Mouse (Mus musculus): ENCODE measurements around the gene Trp53i13. TPM values are rescaled to one million over a fixed set of nuclear protein-coding genes. Genes with fewer than 3 reads are reported as not detected.

Trp53i13 gene
- polyA plus RNA-seq, 1 experiment from 2014 or later, result 32.7 TPM

DNA sequence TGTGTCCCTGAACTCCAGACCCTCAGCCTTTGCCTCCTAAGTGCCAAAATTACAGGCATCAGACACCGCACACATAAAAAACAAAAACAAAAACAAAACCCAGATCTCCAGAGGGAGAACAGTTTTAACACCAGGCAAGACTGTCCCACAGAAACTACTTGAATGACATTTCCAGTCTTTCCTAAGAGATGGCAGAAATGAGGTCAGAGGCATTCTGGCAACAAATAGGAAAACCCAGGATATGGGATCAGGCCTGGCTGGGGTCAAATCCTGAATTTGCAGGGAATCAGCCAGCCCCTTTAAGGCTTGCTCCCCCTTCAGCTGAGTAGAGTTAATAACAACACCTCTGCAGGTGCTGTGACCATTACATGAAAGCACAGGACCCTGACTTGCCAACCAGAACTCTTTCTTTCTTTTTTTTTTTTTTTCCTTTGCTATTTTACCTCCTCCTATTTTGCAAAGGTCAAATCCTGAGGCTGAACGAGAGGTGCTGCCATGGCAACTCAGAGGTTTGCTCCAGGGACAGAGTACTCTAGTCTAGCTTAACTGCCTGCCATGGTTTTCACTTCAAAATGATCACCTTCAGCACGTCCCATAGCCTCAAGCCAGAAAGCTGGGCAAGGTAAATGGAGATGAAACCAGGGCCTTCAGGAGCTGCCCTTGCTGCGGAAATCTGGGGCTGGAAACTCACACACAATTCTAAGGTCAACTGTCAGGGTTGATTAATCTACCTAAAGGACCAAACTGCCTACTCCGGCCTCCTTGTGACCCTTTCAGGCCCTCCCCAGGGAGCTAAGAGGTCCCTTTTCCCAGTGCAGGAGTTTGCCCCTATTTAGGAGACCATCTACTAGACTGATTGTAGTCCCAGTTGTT, 1.0 kb upstream of the Trp53i13 start:
- Histone ChIP-seq H3K27me3 (ENCODE audit: poor library complexity, severe bottlenecking) (peaks cover 58% of the 10 kb centered on the region), H3K36me3 (replicated peaks) (peaks cover 5% of the 10 kb centered on the region; the same call in 1 of the 2 replicates), H3K4me1 (peaks cover 90% of the 10 kb centered on the region), H3K9me3 (no peaks in the 10 kb centered on the region), H3K27ac (no peak overlapping the region), H3K4me3 (peak overlapping the region; percentile 72; the same call in 1 of the 2 replicates)
- 62% methylated on average over 5 of the region's 5 CpGs for WGBS
- DNase-seq (ENCODE audit: extremely low spot score, low spot score), result no peak

DNA sequence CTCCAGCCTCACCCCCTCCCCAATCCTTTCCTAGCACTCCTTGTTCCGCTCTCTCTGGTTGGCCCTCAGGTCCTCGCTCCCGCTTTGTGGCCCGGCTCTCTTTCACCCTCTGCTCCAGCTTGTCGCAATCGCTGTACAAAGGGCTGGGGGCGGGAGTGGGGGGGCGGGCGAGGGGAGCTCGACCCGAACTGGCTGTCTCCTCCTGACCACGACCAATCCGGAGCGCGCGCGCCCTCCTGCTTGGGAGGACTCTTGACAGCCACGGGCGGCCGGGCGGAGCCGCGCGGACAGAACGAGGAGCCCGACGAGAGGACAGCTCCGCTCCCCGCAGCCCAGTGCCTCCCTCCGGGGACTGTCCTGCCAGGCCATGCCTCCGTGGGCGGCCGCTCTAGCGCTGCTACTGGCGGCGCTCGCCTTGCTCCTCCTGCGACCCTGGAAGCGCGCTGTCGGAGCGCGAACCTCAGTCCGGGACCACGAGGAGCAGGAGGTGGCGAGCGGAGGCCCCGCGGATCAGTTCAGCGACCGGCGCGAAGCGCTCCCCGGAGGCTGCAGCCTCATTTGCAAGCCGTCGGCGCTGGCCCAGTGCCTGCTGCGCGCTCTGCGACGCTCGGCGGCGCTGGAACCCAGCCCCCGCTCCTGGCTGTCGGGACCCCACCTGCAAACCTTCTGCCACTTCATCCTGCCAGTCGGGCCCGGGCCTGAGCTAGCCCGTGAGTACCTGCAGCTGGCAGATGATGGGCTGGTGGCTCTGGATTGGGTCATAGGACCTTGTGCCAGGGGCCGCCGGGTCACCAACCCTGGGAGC, 746 bp downstream of the Trp53i13 start, which contains the start of gene Abhd15:
Gene Abhd15, plus strand, starts transcription at position 290 of the 805 bp plus-strand sequence.
- peak within 1 kb of the TSS; percentile 88 for H3K27ac ChIP-seq
- WGBS, result under 1% methylated on average over 68 of the region's 72 CpGs

DNA sequence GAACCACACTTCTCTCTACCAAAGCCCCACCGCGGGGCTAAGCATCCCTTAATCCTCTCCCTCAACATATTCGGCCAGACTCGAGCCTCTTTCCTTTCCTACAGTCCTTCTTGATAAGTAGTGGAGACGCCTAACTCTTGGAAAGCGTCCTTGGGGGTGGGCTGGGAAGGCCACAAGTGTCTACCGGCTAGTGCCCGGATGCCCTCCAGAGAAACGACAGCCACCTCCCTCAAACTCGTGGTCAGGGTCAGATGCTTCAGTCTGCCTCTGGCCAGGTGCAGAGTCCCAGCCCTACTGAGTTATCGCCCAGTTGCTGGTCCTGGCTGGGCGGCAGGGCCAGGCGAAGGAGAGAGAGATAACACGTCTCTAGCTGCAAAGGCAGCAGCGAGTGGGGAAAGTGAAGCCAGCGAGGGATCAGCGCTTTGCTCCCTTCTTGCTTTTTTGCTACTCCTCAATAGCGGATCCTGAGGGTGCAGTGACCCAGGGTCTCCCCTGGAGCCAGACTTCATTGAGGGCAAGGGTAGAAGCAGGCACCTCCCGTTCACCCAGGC, 1.4 kb downstream of the Trp53i13 start:
- peaks cover 72% of the 10 kb centered on the region for H3K4me1 ChIP-seq
- H3K27ac ChIP-seq, result peak overlapping the region; percentile 88
- DNase-seq (ENCODE audit: extremely low spot score, low spot score), result no peak

More for the DNA sequence above, 746 bp downstream of the Trp53i13 start, which contains the start of gene Abhd15:
- peaks cover 79% of the 10 kb centered on the region for H3K4me1 ChIP-seq
- H3K27me3 ChIP-seq (ENCODE audit: poor library complexity, severe bottlenecking), result peaks cover 58% of the 10 kb centered on the region
- DNase-seq (ENCODE audit: extremely low spot score, low spot score), result peak; percentile 88
- H3K4me3 ChIP-seq, result peak within 1 kb of the TSS; percentile 72
- peaks cover 12% of the 10 kb centered on the region for H3K36me3 ChIP-seq (replicated peaks)
- H3K9me3 ChIP-seq, result no peaks in the 10 kb centered on the region

DNA sequence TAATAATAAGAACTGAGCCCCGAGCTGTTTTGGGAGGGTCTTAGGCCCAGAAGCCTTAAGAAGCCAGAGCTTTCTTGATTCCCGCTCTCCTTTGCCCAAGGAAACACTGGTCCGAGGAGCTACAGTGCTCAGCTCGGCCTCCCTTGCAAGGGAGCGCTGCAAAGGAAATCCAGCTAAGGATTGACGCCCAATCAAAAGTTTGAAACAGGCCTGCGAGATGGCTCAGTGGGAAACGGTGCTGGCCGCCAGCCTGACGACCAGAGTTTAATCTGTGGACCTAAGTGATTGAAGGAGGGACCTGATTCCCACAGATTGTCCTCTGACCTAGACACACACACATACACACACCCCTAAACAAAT, 2.0 kb downstream of the Trp53i13 start:
- Histone ChIP-seq H3K4me1 (peaks cover 68% of the 10 kb centered on the region), H3K27ac (peak overlapping the region; percentile 88), H3K4me3 (peak overlapping the region; percentile 72), H3K36me3 (replicated peaks) (peaks cover 24% of the 10 kb centered on the region), H3K27me3 (ENCODE audit: poor library complexity, severe bottlenecking) (peaks cover 58% of the 10 kb centered on the region), H3K9me3 (no peaks in the 10 kb centered on the region)
- DNase-seq (ENCODE audit: extremely low spot score, low spot score), result no peak
- WGBS, result 2% methylated on average over 10 of the region's 10 CpGs

More for the DNA sequence above, 1.4 kb downstream of the Trp53i13 start:
- Histone ChIP-seq H3K36me3 (replicated peaks) (peaks cover 19% of the 10 kb centered on the region), H3K9me3 (no peaks in the 10 kb centered on the region), H3K27me3 (ENCODE audit: poor library complexity, severe bottlenecking) (peaks cover 58% of the 10 kb centered on the region), H3K4me3 (peak overlapping the region; percentile 72)
- WGBS, result 2% methylated on average over 19 of the region's 19 CpGs

DNA sequence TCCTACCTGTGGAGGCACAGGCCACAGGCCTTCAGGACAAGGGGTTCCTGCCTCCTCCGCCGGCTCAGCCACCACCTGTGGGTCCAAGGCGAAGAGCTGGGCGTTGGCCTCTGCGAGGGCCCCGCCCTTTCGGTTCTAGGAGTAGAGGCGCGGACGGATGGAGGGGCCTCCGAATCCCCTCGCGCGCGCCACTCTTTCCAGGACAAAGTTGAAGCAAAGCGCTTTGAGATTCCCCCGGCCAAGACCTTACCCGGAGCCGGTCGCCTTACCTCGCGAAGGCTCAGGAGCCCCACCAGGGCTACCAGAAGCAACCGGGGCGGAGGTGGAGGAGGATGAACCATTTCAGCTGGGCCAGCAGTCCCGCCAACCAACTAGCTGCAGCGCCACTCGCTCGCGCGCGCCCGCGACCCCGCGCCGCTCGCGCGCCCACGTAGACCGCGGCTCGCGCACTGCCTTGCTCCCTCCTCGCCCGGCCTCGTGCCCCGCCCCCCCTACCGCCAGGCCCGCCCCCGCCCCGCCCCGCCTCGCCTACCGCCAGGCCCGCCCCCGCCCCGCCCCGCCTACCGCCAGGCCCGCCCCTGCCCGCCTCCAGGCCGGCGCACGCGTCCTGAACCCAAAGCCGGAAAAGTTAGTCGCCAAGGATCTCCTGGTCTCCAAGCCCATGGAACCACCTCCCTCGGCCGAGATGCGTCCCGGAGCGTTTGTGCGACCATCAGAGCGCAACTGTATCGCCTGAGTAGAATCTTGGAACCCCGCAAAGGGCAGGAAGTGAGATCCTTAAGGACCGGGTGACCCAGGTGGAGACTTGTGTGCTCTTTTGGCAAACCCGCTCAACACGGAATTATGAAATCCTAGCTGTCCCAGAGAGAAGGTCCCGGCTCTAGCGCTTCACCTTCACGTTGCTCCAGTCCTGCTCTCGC, 2.6 kb downstream of the Trp53i13 start:
- Histone ChIP-seq H3K9me3 (no peaks in the 10 kb centered on the region), H3K27me3 (ENCODE audit: poor library complexity, severe bottlenecking) (peaks cover 55% of the 10 kb centered on the region), H3K4me3 (peak overlapping the region; percentile 72), H3K27ac (peak overlapping the region; percentile 88), H3K36me3 (replicated peaks) (peaks cover 25% of the 10 kb centered on the region), H3K4me1 (peaks cover 68% of the 10 kb centered on the region)
- WGBS, result under 1% methylated on average over 82 of the region's 84 CpGs
- peak; percentile 94 for DNase-seq (ENCODE audit: extremely low spot score, low spot score)

DNA sequence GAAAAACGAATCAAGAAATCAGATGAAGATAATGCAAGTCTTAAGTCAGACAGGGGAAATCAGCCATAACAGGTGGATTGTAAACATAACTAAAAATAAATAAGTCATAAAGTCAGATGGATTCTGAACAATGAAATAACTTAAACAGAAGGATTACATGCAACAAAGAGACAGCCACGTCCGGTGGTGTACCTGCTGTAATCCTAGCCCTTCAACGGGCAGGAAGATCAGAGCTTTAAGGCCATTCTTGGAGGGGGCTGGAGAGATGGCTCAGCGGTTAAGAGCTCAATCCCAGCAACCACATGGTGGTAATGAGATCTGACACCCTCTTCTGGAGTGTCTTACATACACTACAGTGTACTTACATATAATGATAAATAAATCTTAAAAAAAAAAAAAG, 4.4 kb downstream of the Trp53i13 start:
- WGBS, result 80% methylated on average over 5 of the region's 5 CpGs
- peaks cover 38% of the 10 kb centered on the region for H3K27me3 ChIP-seq (ENCODE audit: poor library complexity, severe bottlenecking)

DNA sequence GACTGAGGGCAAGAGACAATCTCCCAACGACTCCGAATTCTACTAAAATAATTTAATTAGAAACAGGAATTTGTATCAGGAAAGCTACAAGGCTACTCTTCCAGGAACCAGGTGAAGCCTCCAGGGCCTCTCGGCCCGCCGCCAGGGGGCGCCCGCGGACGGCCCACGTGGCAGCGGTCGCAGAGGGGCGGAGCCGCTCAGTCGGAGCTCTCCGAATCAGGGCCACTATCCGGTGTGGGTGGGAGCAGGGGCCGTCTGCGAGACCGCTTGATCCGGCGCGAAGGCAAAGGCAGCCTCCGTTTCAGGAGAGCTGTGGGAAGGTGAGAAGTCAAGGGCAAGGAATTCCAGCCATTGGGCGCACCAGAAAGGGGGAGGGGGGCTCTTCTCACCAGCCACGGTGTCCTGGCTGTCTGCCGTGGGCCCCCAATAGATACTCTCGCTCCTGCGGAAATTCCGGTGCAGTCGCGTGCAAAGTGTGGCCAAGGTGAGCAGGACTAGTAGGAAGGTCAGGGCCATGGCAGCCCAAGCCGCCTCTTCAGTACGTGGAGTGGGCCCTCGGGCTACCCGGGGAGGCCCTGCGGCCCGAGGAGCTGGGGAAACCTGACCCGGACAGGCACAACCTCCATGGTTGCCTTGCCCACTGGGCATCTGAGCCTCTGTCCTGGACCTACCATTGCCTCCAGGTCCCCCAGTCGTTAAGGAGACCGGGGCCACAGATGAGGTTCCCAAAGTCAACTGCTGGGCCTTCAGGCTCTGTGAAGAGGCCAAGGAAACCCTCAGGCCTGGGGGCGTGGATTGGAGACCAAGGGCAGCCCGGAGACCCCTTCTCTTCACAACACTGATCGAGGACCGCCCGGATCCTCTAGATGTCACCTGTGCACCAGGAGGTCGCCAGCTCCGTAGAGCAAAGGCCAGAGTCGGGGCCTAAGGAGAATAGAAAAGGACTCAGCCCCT, 7.4 kb downstream of the Trp53i13 start:
- peaks cover 38% of the 10 kb centered on the region for H3K4me1 ChIP-seq
- peaks cover 12% of the 10 kb centered on the region for H3K27me3 ChIP-seq (ENCODE audit: poor library complexity, severe bottlenecking)
- DNase-seq (ENCODE audit: extremely low spot score, low spot score), result peak; percentile 79
- H3K27ac ChIP-seq, result peak overlapping the region; percentile 78
- peaks cover 71% of the 10 kb centered on the region for H3K36me3 ChIP-seq (replicated peaks)
- peak overlapping the region; percentile 50 for H3K4me3 ChIP-seq
- H3K9me3 ChIP-seq, result no peaks in the 10 kb centered on the region
- WGBS, result 21% methylated on average over 49 of the region's 49 CpGs

More for the DNA sequence above, 4.4 kb downstream of the Trp53i13 start:
- no peaks in the 10 kb centered on the region for H3K9me3 ChIP-seq
- no peak overlapping the region for H3K4me3 ChIP-seq
- no peak for DNase-seq (ENCODE audit: extremely low spot score, low spot score)
- H3K27ac ChIP-seq, result no peak overlapping the region
- H3K4me1 ChIP-seq, result peaks cover 64% of the 10 kb centered on the region
- peaks cover 41% of the 10 kb centered on the region for H3K36me3 ChIP-seq (replicated peaks)

DNA sequence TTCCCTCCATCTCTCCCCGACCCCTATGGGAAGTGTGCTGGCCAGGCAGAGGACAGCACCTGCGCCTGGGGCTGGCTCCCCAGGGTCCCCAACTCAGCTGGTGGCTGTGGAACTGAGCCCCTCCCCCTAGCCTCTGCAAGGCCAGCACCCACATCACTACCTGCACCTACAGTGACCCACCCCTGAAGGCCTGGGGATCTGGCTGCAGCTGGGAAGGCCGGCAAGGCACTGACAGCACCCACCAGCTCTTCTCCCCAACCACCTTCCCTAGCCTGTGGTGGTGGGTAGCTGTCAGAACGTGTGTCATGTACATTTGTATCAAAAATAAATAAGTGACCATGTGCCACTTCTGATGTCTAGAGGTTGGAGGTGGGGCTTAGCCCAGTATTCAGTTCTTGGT, 8.4 kb downstream of the Trp53i13 start:
- DNase-seq (ENCODE audit: extremely low spot score, low spot score), result no peak
- Histone ChIP-seq H3K9me3 (no peaks in the 10 kb centered on the region), H3K27ac (no peak overlapping the region), H3K27me3 (ENCODE audit: poor library complexity, severe bottlenecking) (peaks cover 11% of the 10 kb centered on the region), H3K4me3 (peak overlapping the region; percentile 9; the same call in 1 of the 2 replicates), H3K4me1 (peaks cover 38% of the 10 kb centered on the region), H3K36me3 (replicated peaks) (peaks cover 80% of the 10 kb centered on the region)
- WGBS, result 78% methylated on average over 4 of the region's 4 CpGs

DNA sequence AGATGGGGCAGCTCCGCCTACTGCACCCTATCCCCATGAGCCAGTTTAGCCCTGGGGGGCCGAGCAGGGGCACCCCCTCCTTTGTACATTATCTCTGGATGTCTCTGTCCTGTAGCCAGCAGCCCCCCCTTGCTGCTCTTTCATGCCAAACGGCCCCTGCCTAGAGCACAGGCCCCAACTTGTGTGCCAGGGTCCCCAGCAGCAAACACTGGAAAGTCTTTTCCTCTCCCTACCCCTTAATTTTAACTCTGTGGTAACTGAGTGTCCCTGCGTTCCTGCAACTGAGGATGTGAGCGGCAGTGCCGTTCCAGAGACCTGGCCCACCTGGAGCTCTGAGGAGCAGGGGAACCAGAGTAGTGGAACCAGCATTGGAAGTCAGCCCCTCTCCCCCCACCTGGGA, 8.8 kb downstream of the Trp53i13 start:
- peaks cover 33% of the 10 kb centered on the region for H3K4me1 ChIP-seq

DNA sequence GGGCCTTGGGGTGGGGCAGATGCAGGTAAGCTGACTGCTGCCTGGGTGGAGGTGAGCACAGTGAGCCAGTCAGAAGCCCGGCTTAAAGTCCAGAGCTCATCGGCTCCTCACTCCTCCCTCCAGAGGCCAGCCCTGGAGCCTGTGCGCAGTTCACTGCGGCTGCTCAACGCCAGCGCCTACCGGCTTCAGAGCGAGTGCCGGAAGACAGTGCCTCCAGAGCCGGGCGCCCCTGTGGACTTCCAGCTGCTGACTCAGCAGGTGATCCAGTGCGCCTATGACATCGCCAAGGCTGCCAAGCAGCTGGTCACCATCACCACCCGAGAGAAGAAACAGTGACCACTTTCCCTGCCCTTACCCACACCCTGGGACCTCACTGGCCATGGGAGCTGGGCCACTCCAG, 9.5 kb downstream of the Trp53i13 start:
- Histone ChIP-seq H3K4me3 (no peak overlapping the region; the same call in 1 of the 2 replicates), H3K36me3 (replicated peaks) (peaks cover 92% of the 10 kb centered on the region), H3K9me3 (no peaks in the 10 kb centered on the region), H3K4me1 (peaks cover 32% of the 10 kb centered on the region), H3K27me3 (ENCODE audit: poor library complexity, severe bottlenecking) (peaks cover 8% of the 10 kb centered on the region; the same call in 1 of the 2 replicates), H3K27ac (no peak overlapping the region)
- WGBS, result 89% methylated on average over 14 of the region's 14 CpGs
- no peak for DNase-seq (ENCODE audit: extremely low spot score, low spot score)

More for the DNA sequence above, 8.8 kb downstream of the Trp53i13 start:
- H3K36me3 ChIP-seq (replicated peaks), result peaks cover 85% of the 10 kb centered on the region
- H3K4me3 ChIP-seq, result peak overlapping the region; percentile 9; the same call in 1 of the 2 replicates
- no peak overlapping the region for H3K27ac ChIP-seq
- peaks cover 8% of the 10 kb centered on the region; the same call in 1 of the 2 replicates for H3K27me3 ChIP-seq (ENCODE audit: poor library complexity, severe bottlenecking)
- no peaks in the 10 kb centered on the region for H3K9me3 ChIP-seq
- 88% methylated on average over 6 of the region's 6 CpGs for WGBS
- no peak for DNase-seq (ENCODE audit: extremely low spot score, low spot score)
